Mouse (Mus musculus) left cerebral cortex, adult 11 months (tissue): ENCODE data around the gene Ttll11.

ENCODE experiments used
- DNase-seq: peaks from one replicate; pipeline ENCODE4 v3.0.0; 2022; ENCODE audit warnings: low spot score

Gene Ttll11

GRCm38 (mm10) chr2:35767834-35768537 lies 211.7 kb downstream of the Ttll11 start:
- DNase-seq, result peak; percentile 57

- no peak for DNase-seq
Measured at GRCm38 (mm10) chr2:35764328-35764727, 215.4 kb downstream of the Ttll11 start.

GRCm38 (mm10) chr2:35763818-35764217 lies 215.9 kb downstream of the Ttll11 start:
- DNase-seq, result no peak

GRCm38 (mm10) chr2:35761458-35761857 lies 218.3 kb downstream of the Ttll11 start:
- no peak for DNase-seq

- DNase-seq, result no peak
Measured at GRCm38 (mm10) chr2:35760867-35761266, 218.8 kb downstream of the Ttll11 start.

- DNase-seq, result no peak
Measured at GRCm38 (mm10) chr2:35760352-35760751, 219.4 kb downstream of the Ttll11 start.

- DNase-seq, result no peak
Measured at GRCm38 (mm10) chr2:35756467-35756866, 223.2 kb downstream of the Ttll11 start.

GRCm38 (mm10) chr2:35751781-35752505 lies 227.8 kb downstream of the Ttll11 start:
- DNase-seq, result no peak

GRCm38 (mm10) chr2:35750533-35751141 lies 229.1 kb downstream of the Ttll11 start:
- DNase-seq, result no peak

GRCm38 (mm10) chr2:35747371-35748035 lies 232.2 kb downstream of the Ttll11 start:
- no peak for DNase-seq

- DNase-seq, result no peak
Measured at GRCm38 (mm10) chr2:35746638-35747037, 233.1 kb downstream of the Ttll11 start.

GRCm38 (mm10) chr2:35745876-35746275 lies 233.8 kb downstream of the Ttll11 start:
- no peak for DNase-seq

GRCm38 (mm10) chr2:35739669-35740254 lies 240.0 kb downstream of the Ttll11 start:
- DNase-seq, result no peak

GRCm38 (mm10) chr2:35737467-35738027 lies 242.2 kb downstream of the Ttll11 start:
- no peak for DNase-seq

- DNase-seq, result no peak
Measured at GRCm38 (mm10) chr2:35736061-35736460, 243.7 kb downstream of the Ttll11 start.

GRCm38 (mm10) chr2:35735001-35735400 lies 244.7 kb downstream of the Ttll11 start:
- no peak for DNase-seq

GRCm38 (mm10) chr2:35731671-35732449 lies 247.9 kb downstream of the Ttll11 start:
- no peak for DNase-seq

GRCm38 (mm10) chr2:35729077-35730065 lies 250.3 kb downstream of the Ttll11 start:
- DNase-seq, result no peak

- DNase-seq, result no peak
Measured at GRCm38 (mm10) chr2:35728633-35729032, 251.1 kb downstream of the Ttll11 start.

GRCm38 (mm10) chr2:35723691-35724090 lies 256.0 kb downstream of the Ttll11 start:
- no peak for DNase-seq
